Mouse (Mus musculus) kidney, adult 9 months (tissue): ENCODE results near the gene Tspan17.

ENCODE experiments used
- DNase-seq: peaks from one replicate; pipeline ENCODE4 v3.0.0; 2022

Tspan17 gene

GRCm38 (mm10) chr13:54765281-54766191 is 23.6 kb upstream of the Tspan17 start:
- no peak for DNase-seq

GRCm38 (mm10) chr13:54766192-54766768 is 22.9 kb upstream of the Tspan17 start, which contains the start of gene Sncb:
Gene Sncb, minus strand, starts transcription at chr13:54766595.
- peak; percentile 23 for DNase-seq

- no peak for DNase-seq
Observed at GRCm38 (mm10) chr13:54767012-54767411, 22.2 kb upstream of the Tspan17 start.

- DNase-seq, result no peak
Observed at GRCm38 (mm10) chr13:54780592-54780991, 8.6 kb upstream of the Tspan17 start.

GRCm38 (mm10) chr13:54781086-54781485 is 8.1 kb upstream of the Tspan17 start:
- no peak for DNase-seq

DNA sequence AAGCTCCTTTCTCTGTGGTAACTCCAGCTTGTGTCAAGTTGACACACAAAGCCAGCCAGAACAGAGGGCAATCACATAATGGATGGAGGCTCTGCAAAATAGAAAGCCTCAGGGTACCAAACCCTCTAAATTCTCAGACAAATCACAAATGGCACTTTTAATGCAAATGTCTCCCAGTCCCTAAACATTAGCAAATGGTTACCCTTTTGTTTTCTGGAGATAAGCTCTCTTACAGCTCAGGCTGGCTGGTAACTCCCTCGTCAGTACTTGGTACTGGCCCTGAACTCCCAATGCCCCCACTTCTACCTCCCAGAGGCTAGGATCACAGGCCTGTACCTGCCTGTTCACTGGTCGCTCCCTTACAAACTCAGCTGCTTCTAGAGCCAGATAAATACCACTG is 5.9 kb upstream of the Tspan17 start:
- no peak for DNase-seq

GRCm38 (mm10) chr13:54783698-54784097 is 5.5 kb upstream of the Tspan17 start, which contains the start of gene Eif4e1b:
Gene Eif4e1b, plus strand, starts transcription at chr13:54783998.
- DNase-seq, result no peak

- peak; percentile 57 for DNase-seq
Observed at GRCm38 (mm10) chr13:54787591-54787990, 1.6 kb upstream of the Tspan17 start.

- peak; percentile 31 for DNase-seq
Observed at GRCm38 (mm10) chr13:54789561-54790397, 602 bp downstream of the Tspan17 start.

- DNase-seq, result no peak
Observed at GRCm38 (mm10) chr13:54792259-54793230, 3.4 kb downstream of the Tspan17 start.

- DNase-seq, result no peak
Observed at GRCm38 (mm10) chr13:54794002-54794577, 4.9 kb downstream of the Tspan17 start.

DNA sequence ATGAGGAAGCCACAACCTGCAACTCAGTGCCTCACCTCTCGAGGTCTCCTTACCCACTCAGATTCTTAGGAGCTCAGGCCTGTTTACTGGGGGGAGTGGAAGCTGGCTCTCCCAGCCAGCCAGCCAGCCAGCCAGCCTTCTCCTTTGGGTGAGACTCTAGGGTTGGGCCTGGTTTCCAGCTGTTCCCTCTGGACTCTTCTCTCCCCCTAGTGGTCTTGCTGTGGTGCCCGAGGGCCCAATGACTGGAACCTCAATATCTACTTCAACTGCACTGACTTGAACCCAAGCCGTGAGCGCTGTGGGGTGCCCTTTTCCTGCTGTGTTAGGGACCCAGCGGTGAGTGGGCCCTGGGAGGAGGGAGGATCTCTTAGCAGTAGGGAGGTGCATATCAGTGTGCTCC is 5.7 kb downstream of the Tspan17 start:
- DNase-seq, result no peak

GRCm38 (mm10) chr13:54797356-54797755 is 8.2 kb downstream of the Tspan17 start:
- peak; percentile 57 for DNase-seq

GRCm38 (mm10) chr13:54797861-54798643 is 8.9 kb downstream of the Tspan17 start:
- no peak for DNase-seq

DNA sequence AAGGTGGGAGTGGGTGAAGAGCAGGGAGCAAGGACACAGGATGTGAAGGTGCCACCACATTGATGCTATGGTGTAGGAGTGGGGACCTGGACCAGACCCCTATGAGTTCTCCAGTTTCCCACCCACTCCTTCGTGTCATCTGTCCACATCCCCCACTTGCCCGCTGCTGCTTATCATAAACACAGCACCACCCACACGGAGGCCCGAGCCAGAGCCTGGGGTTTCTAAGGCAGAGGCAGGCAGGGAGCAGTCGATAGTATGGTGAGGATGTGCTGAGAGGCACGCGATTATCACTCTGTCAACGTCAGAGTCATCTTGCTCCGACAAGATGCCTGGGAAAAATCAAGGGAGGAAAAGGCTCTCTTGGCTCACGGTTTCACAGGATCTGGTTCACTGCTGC is 9.6 kb downstream of the Tspan17 start:
- DNase-seq, result no peak

- DNase-seq, result peak; percentile 74
Observed at GRCm38 (mm10) chr13:54799701-54800100, 10.5 kb downstream of the Tspan17 start.

GRCm38 (mm10) chr13:54800206-54800605 is 11.0 kb downstream of the Tspan17 start:
- DNase-seq, result peak; percentile 26

DNA sequence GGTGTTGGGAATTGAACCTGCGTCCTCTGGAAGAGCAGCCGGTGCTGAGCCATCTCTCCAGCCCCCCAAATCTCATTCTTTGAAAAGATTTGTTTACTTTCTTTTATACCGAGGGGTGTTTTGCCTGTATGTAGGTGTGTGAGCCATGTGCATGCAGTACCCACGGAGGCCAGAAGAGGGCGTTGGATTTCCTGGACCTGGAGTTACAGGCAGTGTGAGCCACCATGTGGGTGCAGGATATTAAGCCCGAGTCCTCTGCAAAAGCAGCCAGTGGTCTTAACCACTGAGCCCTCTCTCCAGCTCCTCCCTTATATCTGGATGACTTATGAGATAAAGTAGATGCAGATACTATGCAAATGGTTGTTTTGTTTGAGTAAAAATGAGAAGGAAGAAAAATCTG is 13.8 kb downstream of the Tspan17 start:
- no peak for DNase-seq

GRCm38 (mm10) chr13:54805134-54805838 is 16.1 kb downstream of the Tspan17 start:
- DNase-seq, result no peak

GRCm38 (mm10) chr13:54806434-54806976 is 17.3 kb downstream of the Tspan17 start:
- no peak for DNase-seq
